Mouse (Mus musculus): ENCODE data around the gene Hspbap1. TPM values are rescaled to one million over a fixed set of nuclear protein-coding genes. Genes with fewer than 3 reads are reported as not detected.

Gene Hspbap1
- polyA plus RNA-seq, 1 experiment, result 15.9 TPM

GRCm38 (mm10) chr16:35782451-35783206 lies 12.5 kb downstream of the Hspbap1 start:
- H3K36me3 ChIP-seq (ENCODE audit: control insufficient read depth, insufficient read depth, low read length), result no peaks in the 10 kb centered on the region
- no peak overlapping the region for H3K4me3 ChIP-seq (ENCODE audit: control insufficient read depth, low read depth, low read length)
- no peaks in the 10 kb centered on the region for H3K27me3 ChIP-seq (ENCODE audit: control insufficient read depth, insufficient read depth, low read length)
- no peak overlapping the region for H3K27ac ChIP-seq (ENCODE audit: control insufficient read depth, insufficient read depth, low read depth, low read length)
- TF ChIP-seq POLR2A (IDR thresholded peaks at IDR 0.05; ENCODE audit: control insufficient read depth, low read depth, low read length) (no peak), CTCF (IDR thresholded peaks at IDR 0.05; ENCODE audit: control insufficient read depth, insufficient read depth, insufficient replicate concordance, low read depth, low read length) (no peak)
- H3K4me1 ChIP-seq (ENCODE audit: control insufficient read depth, insufficient read depth, low read length), result no peaks in the 10 kb centered on the region

GRCm38 (mm10) chr16:35783207-35783573 lies 13.0 kb downstream of the Hspbap1 start:
- no peak for TF ChIP-seq CTCF (IDR thresholded peaks at IDR 0.05; ENCODE audit: control insufficient read depth, insufficient read depth, insufficient replicate concordance, low read depth, low read length)
- TF ChIP-seq POLR2A (IDR thresholded peaks at IDR 0.05; ENCODE audit: control insufficient read depth, low read depth, low read length), result no peak
- Histone ChIP-seq H3K4me1 (ENCODE audit: control insufficient read depth, insufficient read depth, low read length) (no peaks in the 10 kb centered on the region), H3K27me3 (ENCODE audit: control insufficient read depth, insufficient read depth, low read length) (no peaks in the 10 kb centered on the region), H3K27ac (ENCODE audit: control insufficient read depth, insufficient read depth, low read depth, low read length) (no peak overlapping the region), H3K4me3 (ENCODE audit: control insufficient read depth, low read depth, low read length) (no peak overlapping the region), H3K36me3 (ENCODE audit: control insufficient read depth, insufficient read depth, low read length) (no peaks in the 10 kb centered on the region)

- Histone ChIP-seq H3K4me1 (ENCODE audit: control insufficient read depth, insufficient read depth, low read length) (no peaks in the 10 kb centered on the region), H3K27me3 (ENCODE audit: control insufficient read depth, insufficient read depth, low read length) (no peaks in the 10 kb centered on the region), H3K4me3 (ENCODE audit: control insufficient read depth, low read depth, low read length) (no peak overlapping the region), H3K36me3 (ENCODE audit: control insufficient read depth, insufficient read depth, low read length) (no peaks in the 10 kb centered on the region), H3K27ac (ENCODE audit: control insufficient read depth, insufficient read depth, low read depth, low read length) (no peak overlapping the region)
- no peak for TF ChIP-seq CTCF (IDR thresholded peaks at IDR 0.05; ENCODE audit: control insufficient read depth, insufficient read depth, insufficient replicate concordance, low read depth, low read length)
- no peak for TF ChIP-seq POLR2A (IDR thresholded peaks at IDR 0.05; ENCODE audit: control insufficient read depth, low read depth, low read length)
These were observed 14.1 kb downstream of the Hspbap1 start for GRCm38 (mm10) chr16:35784134-35784725.

GRCm38 (mm10) chr16:35787163-35787562 lies 17.0 kb downstream of the Hspbap1 start:
- TF ChIP-seq POLR2A (IDR thresholded peaks at IDR 0.05; ENCODE audit: control insufficient read depth, low read depth, low read length) (no peak), CTCF (IDR thresholded peaks at IDR 0.05; ENCODE audit: control insufficient read depth, insufficient read depth, insufficient replicate concordance, low read depth, low read length) (no peak)
- Histone ChIP-seq H3K36me3 (ENCODE audit: control insufficient read depth, insufficient read depth, low read length) (no peaks in the 10 kb centered on the region), H3K27me3 (ENCODE audit: control insufficient read depth, insufficient read depth, low read length) (no peaks in the 10 kb centered on the region), H3K4me3 (ENCODE audit: control insufficient read depth, low read depth, low read length) (no peak overlapping the region), H3K27ac (ENCODE audit: control insufficient read depth, insufficient read depth, low read depth, low read length) (no peak overlapping the region), H3K4me1 (ENCODE audit: control insufficient read depth, insufficient read depth, low read length) (no peaks in the 10 kb centered on the region)

GRCm38 (mm10) chr16:35787568-35788189 lies 17.5 kb downstream of the Hspbap1 start:
- no peak for TF ChIP-seq CTCF (IDR thresholded peaks at IDR 0.05; ENCODE audit: control insufficient read depth, insufficient read depth, insufficient replicate concordance, low read depth, low read length)
- no peak for TF ChIP-seq POLR2A (IDR thresholded peaks at IDR 0.05; ENCODE audit: control insufficient read depth, low read depth, low read length)

GRCm38 (mm10) chr16:35788330-35788729 lies 18.2 kb downstream of the Hspbap1 start:
- no peaks in the 10 kb centered on the region for H3K27me3 ChIP-seq (ENCODE audit: control insufficient read depth, insufficient read depth, low read length)
- no peak overlapping the region for H3K27ac ChIP-seq (ENCODE audit: control insufficient read depth, insufficient read depth, low read depth, low read length)
- TF ChIP-seq POLR2A (IDR thresholded peaks at IDR 0.05; ENCODE audit: control insufficient read depth, low read depth, low read length), result no peak
- TF ChIP-seq CTCF (IDR thresholded peaks at IDR 0.05; ENCODE audit: control insufficient read depth, insufficient read depth, insufficient replicate concordance, low read depth, low read length), result no peak
- H3K36me3 ChIP-seq (ENCODE audit: control insufficient read depth, insufficient read depth, low read length), result no peaks in the 10 kb centered on the region
- no peak overlapping the region for H3K4me3 ChIP-seq (ENCODE audit: control insufficient read depth, low read depth, low read length)
- no peaks in the 10 kb centered on the region for H3K4me1 ChIP-seq (ENCODE audit: control insufficient read depth, insufficient read depth, low read length)

More at GRCm38 (mm10) chr16:35787568-35788189, 17.5 kb downstream of the Hspbap1 start:
- H3K4me1 ChIP-seq (ENCODE audit: control insufficient read depth, insufficient read depth, low read length), result no peaks in the 10 kb centered on the region
- H3K36me3 ChIP-seq (ENCODE audit: control insufficient read depth, insufficient read depth, low read length), result no peaks in the 10 kb centered on the region
- H3K27ac ChIP-seq (ENCODE audit: control insufficient read depth, insufficient read depth, low read depth, low read length), result no peak overlapping the region
- no peaks in the 10 kb centered on the region for H3K27me3 ChIP-seq (ENCODE audit: control insufficient read depth, insufficient read depth, low read length)
- no peak overlapping the region for H3K4me3 ChIP-seq (ENCODE audit: control insufficient read depth, low read depth, low read length)

- Histone ChIP-seq H3K36me3 (ENCODE audit: control insufficient read depth, insufficient read depth, low read length) (no peaks in the 10 kb centered on the region), H3K4me3 (ENCODE audit: control insufficient read depth, low read depth, low read length) (no peak overlapping the region), H3K27ac (ENCODE audit: control insufficient read depth, insufficient read depth, low read depth, low read length) (no peak overlapping the region), H3K4me1 (ENCODE audit: control insufficient read depth, insufficient read depth, low read length) (no peaks in the 10 kb centered on the region), H3K27me3 (ENCODE audit: control insufficient read depth, insufficient read depth, low read length) (no peaks in the 10 kb centered on the region)
- TF ChIP-seq POLR2A (IDR thresholded peaks at IDR 0.05; ENCODE audit: control insufficient read depth, low read depth, low read length) (no peak), CTCF (IDR thresholded peaks at IDR 0.05; ENCODE audit: control insufficient read depth, insufficient read depth, insufficient replicate concordance, low read depth, low read length) (no peak)
These were observed 21.9 kb downstream of the Hspbap1 start for GRCm38 (mm10) chr16:35791962-35792521.
